Mouse (Mus musculus) CH12.LX (cell line): Measurements from ENCODE around the gene Gkap1. TPM values are rescaled to one million over a fixed set of nuclear protein-coding genes. Genes with fewer than 3 reads are reported as not detected.

Experiments
- DNase-seq: peaks from one replicate; pipeline ENCODE4 v3.0.0-alpha.2; 2013; ENCODE audit errors: extremely low read depth
- H3K27ac ChIP-seq: 2 replicates; pipeline ENCODE4 v1.5.1; 2012; ENCODE audit warnings: low read depth, mild to moderate bottlenecking, control low read depth, moderate library complexity; ENCODE audit not compliant: insufficient read depth
- H3K27me3 ChIP-seq: replicated peaks from 2 replicates; pipeline ENCODE3; 2012; ENCODE audit warnings: inconsistent platforms
- H3K36me3 ChIP-seq, 2 experiments: replicated peaks in 1 of 2; 2 replicates each; pipeline versions ENCODE3 to v1.6.1; 2012; ENCODE audit warnings: inconsistent platforms in 1 of 2, low read length in 1 of 2, mild to moderate bottlenecking in 1 of 2, mixed read lengths in 1 of 2, moderate library complexity in 1 of 2; ENCODE audit not compliant: control insufficient read depth in 1 of 2, insufficient read depth in 1 of 2
- H3K4me1 ChIP-seq, 2 experiments: 2 replicates each; pipeline ENCODE4 v1.6.1; 2012; ENCODE audit warnings: inconsistent platforms in 1 of 2, moderate library complexity in 1 of 2; ENCODE audit not compliant: insufficient read depth in 2 of 2, control insufficient read depth in 1 of 2
- H3K4me2 ChIP-seq: 2 replicates; pipeline ENCODE4 v1.6.1; 2012; ENCODE audit warnings: low read depth, mild to moderate bottlenecking, control low read depth; ENCODE audit not compliant: poor library complexity, insufficient read depth, severe bottlenecking
- H3K4me3 ChIP-seq, 3 experiments: fragments of 150-350 bp in 1 of 3; sonication (generic) in 1 of 3; replicated peaks in 1 of 3; 2 replicates each; pipeline versions ENCODE3 to v1.5.1; 2011 to 2012; ENCODE audit warnings: low read depth in 2 of 3, low read length in 2 of 3, mild to moderate bottlenecking in 2 of 3, moderate library complexity in 2 of 3, control low read depth in 1 of 3, improper control_type of control experiment in 1 of 3, inconsistent platforms in 1 of 3, mixed read lengths in 1 of 3; ENCODE audit not compliant: poor library complexity in 1 of 3
- H3K79me2 ChIP-seq: replicated peaks from 2 replicates; pipeline ENCODE4 v1.6.1; 2012; ENCODE audit warnings: mild to moderate bottlenecking, moderate library complexity; ENCODE audit not compliant: control insufficient read depth, poor library complexity, insufficient read depth, severe bottlenecking; ENCODE audit errors: extremely low read depth
- H3K9ac ChIP-seq: 2 replicates; pipeline ENCODE4 v1.6.1; 2012; ENCODE audit warnings: low read depth, mild to moderate bottlenecking, control low read depth, moderate library complexity; ENCODE audit not compliant: insufficient read depth
- H3K9me3 ChIP-seq: replicated peaks from 2 replicates; pipeline ENCODE3; 2012; ENCODE audit warnings: low read length, inconsistent platforms, mixed read lengths
- BHLHE40 ChIP-seq: IDR thresholded peaks from 2 replicates; pipeline ENCODE4 v1.6.1; 2011; ENCODE audit warnings: mild to moderate bottlenecking, low read depth, low read length, improper control_type of control experiment
- CHD1 ChIP-seq: IDR thresholded peaks from 2 replicates; pipeline ENCODE4 v1.6.1; 2012; ENCODE audit warnings: low read depth, low read length, improper control_type of control experiment, inconsistent platforms
- CHD2 ChIP-seq: IDR thresholded peaks from 2 replicates; pipeline ENCODE4 v1.6.1; 2011; ENCODE audit warnings: low read length, improper control_type of control experiment
- CTCF ChIP-seq, 2 experiments: IDR thresholded peaks in 1 of 2; conservative IDR thresholded peaks in 1 of 2; 2 replicates each; pipeline ENCODE4 v1.5.1; 2011 to 2012; ENCODE audit warnings: low read depth in 2 of 2, low read length in 2 of 2, improper control_type of control experiment in 1 of 2, inconsistent platforms in 1 of 2, mild to moderate bottlenecking in 1 of 2, moderate library complexity in 1 of 2
- E2F4 ChIP-seq: IDR thresholded peaks from 2 replicates; pipeline ENCODE4 v1.6.1; 2011; ENCODE audit warnings: low read depth, low read length, improper control_type of control experiment; ENCODE audit not compliant: insufficient replicate concordance
- ELF1 ChIP-seq: IDR thresholded peaks from 2 replicates; pipeline ENCODE4 v1.6.1; 2014; ENCODE audit warnings: low read depth, mild to moderate bottlenecking, inconsistent platforms, low read length, improper control_type of control experiment
- EP300 ChIP-seq: IDR thresholded peaks from 2 replicates; pipeline ENCODE4 v1.6.1; 2011; ENCODE audit warnings: low read length, improper control_type of control experiment
- ETS1 ChIP-seq: conservative IDR thresholded peaks from 2 replicates; pipeline ENCODE4 v1.6.1; 2012; ENCODE audit warnings: low read depth, mild to moderate bottlenecking, inconsistent platforms, low read length, improper control_type of control experiment, moderate library complexity
- GABPA ChIP-seq: IDR thresholded peaks from 2 replicates; pipeline ENCODE4 v1.6.1; 2012; ENCODE audit warnings: low read depth, low read length, improper control_type of control experiment, inconsistent platforms; ENCODE audit not compliant: insufficient replicate concordance
- HCFC1 ChIP-seq: IDR thresholded peaks from 2 replicates; pipeline ENCODE4 v1.6.1; 2012; ENCODE audit warnings: low read depth, mild to moderate bottlenecking, inconsistent platforms, low read length, improper control_type of control experiment
- IRF4 ChIP-seq: IDR thresholded peaks from 2 replicates; pipeline ENCODE4 v1.6.1; 2014; ENCODE audit warnings: low read depth, mild to moderate bottlenecking, inconsistent platforms, low read length, improper control_type of control experiment
- JUN ChIP-seq: IDR thresholded peaks from 2 replicates; pipeline ENCODE4 v1.6.1; 2011; ENCODE audit warnings: low read depth, mild to moderate bottlenecking, low read length, improper control_type of control experiment, moderate library complexity; ENCODE audit not compliant: insufficient read depth
- JUND ChIP-seq: conservative IDR thresholded peaks from 2 replicates; pipeline ENCODE4 v1.6.1; 2011; ENCODE audit warnings: low read depth, low read length, improper control_type of control experiment
- KAT2A ChIP-seq: IDR thresholded peaks from 2 replicates; pipeline ENCODE4 v1.6.1; 2012; ENCODE audit warnings: low read length, improper control_type of control experiment, inconsistent platforms; ENCODE audit not compliant: insufficient replicate concordance
- MAFK ChIP-seq: IDR thresholded peaks from 2 replicates; pipeline ENCODE4 v1.6.1; 2011; ENCODE audit warnings: low read length, improper control_type of control experiment; ENCODE audit not compliant: insufficient replicate concordance
- MAX ChIP-seq: IDR thresholded peaks from 2 replicates; pipeline ENCODE4 v1.6.1; 2011; ENCODE audit warnings: low read length, improper control_type of control experiment
- MAZ ChIP-seq: IDR thresholded peaks from 2 replicates; pipeline ENCODE4 v1.6.1; 2012; ENCODE audit warnings: low read depth, mild to moderate bottlenecking, inconsistent platforms, low read length, improper control_type of control experiment, moderate library complexity
- MEF2A ChIP-seq: IDR thresholded peaks from 2 replicates; pipeline ENCODE4 v1.6.1; 2014; ENCODE audit warnings: low read depth, mild to moderate bottlenecking, inconsistent platforms, low read length, improper control_type of control experiment, borderline replicate concordance
- MXI1 ChIP-seq: IDR thresholded peaks from 2 replicates; pipeline ENCODE4 v1.6.1; 2011; ENCODE audit warnings: mild to moderate bottlenecking, low read depth, low read length, improper control_type of control experiment
- MYC ChIP-seq: IDR thresholded peaks from 2 replicates; pipeline ENCODE4 v1.6.1; 2011; ENCODE audit warnings: low read depth, mild to moderate bottlenecking, improper control_type of control experiment, low read length
- NELFE ChIP-seq: IDR thresholded peaks from 2 replicates; pipeline ENCODE4 v1.6.1; 2011; ENCODE audit warnings: low read depth, low read length, improper control_type of control experiment
- NRF1 ChIP-seq: IDR thresholded peaks from 2 replicates; pipeline ENCODE4 v1.6.1; 2014; ENCODE audit warnings: low read depth, mild to moderate bottlenecking, inconsistent platforms, low read length, improper control_type of control experiment, moderate library complexity
- PAX5 ChIP-seq: IDR thresholded peaks from 2 replicates; pipeline ENCODE4 v1.6.1; 2012; ENCODE audit warnings: low read length, inconsistent platforms, mixed read lengths
- POLR2A ChIP-seq: IDR thresholded peaks from 2 replicates; pipeline ENCODE4 v1.6.1; 2011; ENCODE audit warnings: low read depth, mild to moderate bottlenecking, improper control_type of control experiment, low read length
- POLR2AphosphoS2 ChIP-seq: IDR thresholded peaks from 2 replicates; pipeline ENCODE4 v1.6.1; 2011; ENCODE audit warnings: low read depth, low read length, improper control_type of control experiment
- RAD21 ChIP-seq: IDR thresholded peaks from 2 replicates; pipeline ENCODE4 v1.6.1; 2011; ENCODE audit warnings: low read depth, mild to moderate bottlenecking, low read length, improper control_type of control experiment, moderate library complexity
- RCOR1 ChIP-seq: conservative IDR thresholded peaks from 2 replicates; pipeline ENCODE4 v1.6.1; 2012; ENCODE audit warnings: low read depth, mild to moderate bottlenecking, inconsistent platforms, low read length, improper control_type of control experiment
- SIN3A ChIP-seq: IDR thresholded peaks from 2 replicates; pipeline ENCODE4 v1.6.1; 2012; ENCODE audit warnings: low read length, improper control_type of control experiment, inconsistent platforms
- SMC3 ChIP-seq: IDR thresholded peaks from 2 replicates; pipeline ENCODE4 v1.6.1; 2011; ENCODE audit warnings: low read depth, low read length, improper control_type of control experiment
- TBP ChIP-seq: conservative IDR thresholded peaks from 2 replicates; pipeline ENCODE4 v1.6.1; 2011; ENCODE audit warnings: low read depth, low read length, improper control_type of control experiment
- TCF12 ChIP-seq: IDR thresholded peaks from 2 replicates; pipeline ENCODE4 v1.6.1; 2014; ENCODE audit warnings: low read depth, mild to moderate bottlenecking, inconsistent platforms, low read length, improper control_type of control experiment
- UBTF ChIP-seq: IDR thresholded peaks from 2 replicates; pipeline ENCODE4 v1.6.1; 2012; ENCODE audit warnings: low read depth, mild to moderate bottlenecking, inconsistent platforms, low read length, improper control_type of control experiment, moderate library complexity
- USF1 ChIP-seq: IDR thresholded peaks from 2 replicates; pipeline ENCODE4 v1.6.1; 2014; ENCODE audit warnings: low read depth, mild to moderate bottlenecking, inconsistent platforms, low read length, improper control_type of control experiment
- USF2 ChIP-seq: conservative IDR thresholded peaks from 2 replicates; pipeline ENCODE4 v1.6.1; 2011; ENCODE audit warnings: low read depth, low read length, improper control_type of control experiment
- ZC3H11A ChIP-seq: IDR thresholded peaks from 2 replicates; pipeline ENCODE4 v1.6.1; 2012; ENCODE audit warnings: low read depth, mild to moderate bottlenecking, inconsistent platforms, low read length, improper control_type of control experiment
- ZKSCAN1 ChIP-seq: IDR thresholded peaks from 2 replicates; pipeline ENCODE4 v1.6.1; 2012; ENCODE audit warnings: low read depth, inconsistent platforms, low read length, improper control_type of control experiment, borderline replicate concordance
- ZMIZ1 ChIP-seq: IDR thresholded peaks from 2 replicates; pipeline ENCODE4 v1.6.1; 2012; ENCODE audit warnings: low read depth, mild to moderate bottlenecking, inconsistent platforms, low read length, improper control_type of control experiment
- ZNF384 ChIP-seq: IDR thresholded peaks from 2 replicates; pipeline ENCODE4 v1.6.1; 2012; ENCODE audit warnings: low read depth, low read length, improper control_type of control experiment, inconsistent platforms
- dilution Hi-C: fragments of 300-500 bp; cut with MboI; formaldehyde crosslinking; loops from 2 replicates; pipeline ENCODE4 v1.14.3; 2020; ENCODE audit warnings: low sequenced_read_pairs; ENCODE audit not compliant: extremely low pct_unique_long_range_greater_than_20kb, extremely low pct_ligation_motif_present
- in situ Hi-C: fragments of 300-500 bp; cut with MboI; formaldehyde crosslinking; loops from 3 replicates; pipeline ENCODE4 v1.14.3; 2019; ENCODE audit warnings: low sequenced_read_pairs, low pct_ligation_motif_present, low pct_unique_long_range_greater_than_20kb, mixed read lengths
- polyA plus RNA-seq: library from polyadenylated mRNA; unstranded; fragments of >175 nt; gene quantifications from 2 replicates; pipeline ENCODE4 v1.2.1, GENCODE M21; 2012; ENCODE audit warnings: low read depth; ENCODE audit not compliant: insufficient read length
- total RNA-seq, 2 experiments: library from RNA; depleted of rRNA; stranded (reverse); fragments of 300-350 nt in 1 of 2; fragments of >200 nt in 1 of 2; gene quantifications; 2 replicates each; pipeline ENCODE4 v1.2.3; 2012 to 2014

Gene Gkap1
- total and polyA plus RNA-seq, 3 experiments = 0.82 to 2.0 (median 1.3) TPM

DNA sequence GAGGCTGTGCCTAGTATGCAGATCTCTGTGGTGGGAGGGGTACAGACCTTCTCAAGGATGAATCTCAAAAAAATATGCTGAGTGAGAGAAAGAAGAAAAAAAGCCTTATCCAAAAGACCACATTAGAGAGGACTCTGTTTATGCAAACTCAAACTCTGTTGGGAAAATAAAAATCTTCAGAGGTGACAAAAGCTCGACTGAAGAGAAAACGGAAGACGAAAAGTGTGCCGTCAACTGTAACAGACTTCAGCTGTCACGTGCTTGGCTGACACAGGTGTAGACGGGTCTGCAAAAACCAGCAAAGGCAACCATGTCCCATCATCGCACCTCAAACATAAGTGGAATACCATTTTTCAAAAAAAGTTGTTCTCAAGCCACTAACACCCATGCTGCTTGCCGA is 61.7 kb downstream of the Gkap1 start:
- peak; percentile 55 for DNase-seq
- peak overlapping the region; percentile 65 to 99 (median 98) for H3K4me3 ChIP-seq
- peaks cover 61% of the 10 kb centered on the region for H3K79me2 ChIP-seq
- TF ChIP-seq IRF4 (no peak), JUND (no peak), CHD2 (no peak), EP300 (no peak), BHLHE40 (peak; percentile 98), CHD1 (no peak), SIN3A (peak; percentile 52; the same call in 1 of the 2 replicates), JUN (no peak), E2F4 (no peak), SMC3 (no peak), MEF2A (no peak), UBTF (no peak), RAD21 (no peak), HCFC1 (no peak), ZMIZ1 (no peak), PAX5 (no peak), CTCF (conservative IDR thresholded peaks at IDR 0.05 in 1 of 2, IDR thresholded peaks at IDR 0.05 in 1 of 2; ENCODE audit: low read depth in 2 of 2, low read length in 2 of 2) (no peak), POLR2A (no peak), MAX (peak; percentile 88), MAZ (no peak), MYC (peak; percentile 58; the same call in 1 of the 2 replicates), POLR2AphosphoS2 (no peak), MAFK (peak; percentile 51; the same call in 1 of the 2 replicates), ZC3H11A (no peak), MXI1 (peak; percentile 66), KAT2A (no peak), ZNF384 (no peak), RCOR1 (no peak), ZKSCAN1 (no peak), USF1 (peak; percentile 48), TCF12 (no peak), ELF1 (no peak), TBP (no peak), ETS1 (0 out of 2 replicates have a peak, but pooled peaks have one; percentile 37), NRF1 (no peak), NELFE (no peak), USF2 (peak; percentile 52), GABPA (no peak)
- H3K27me3 ChIP-seq = no peaks in the 10 kb centered on the region
- peak overlapping the region; percentile 98 for H3K4me2 ChIP-seq
- peaks cover 8 to 47% of the 10 kb centered on the region in 2 experiments for H3K4me1 ChIP-seq
- H3K36me3 ChIP-seq = peaks cover 5 to 23% of the 10 kb centered on the region in 2 experiments
- dilution Hi-C loops = no loop called here
- in situ Hi-C loops = no loop called here
- H3K27ac ChIP-seq = no peak overlapping the region
- H3K9me3 ChIP-seq = no peaks in the 10 kb centered on the region
- H3K9ac ChIP-seq = peak overlapping the region; percentile 90; the same call in 1 of the 2 replicates
